Mouse (Mus musculus): ENCODE data around the gene Aqp3. TPM values are rescaled to one million over a fixed set of nuclear protein-coding genes. Genes with fewer than 3 reads are reported as not detected.
A peak's percentile ranks its signal among the peaks of the same experiment; 100 is the strongest.

Aqp3 gene
- polyA plus RNA-seq, 1 experiment, result not detected

GRCm38 (mm10) chr4:41078726-41079125 lies 19.3 kb downstream of the Aqp3 start:
- TF ChIP-seq CTCF (IDR thresholded peaks at IDR 0.05; ENCODE audit: insufficient read depth, low read depth, low read length), result no peak
- no peak for TF ChIP-seq POLR2A (IDR thresholded peaks at IDR 0.05; ENCODE audit: insufficient read depth, low read depth, low read length)
- 82% methylated on average over 6 of the region's 6 CpGs for WGBS
- Histone ChIP-seq H3K4me1 (ENCODE audit: control insufficient read depth, insufficient read depth, low read length) (0 out of 2 replicates have a peak, but pooled peaks cover 2% of the 10 kb centered on the region), H3K4me3 (ENCODE audit: insufficient read depth, low read depth, low read length) (no peak overlapping the region), H3K27ac (ENCODE audit: insufficient read depth, low read depth, low read length) (no peak overlapping the region)

DNA sequence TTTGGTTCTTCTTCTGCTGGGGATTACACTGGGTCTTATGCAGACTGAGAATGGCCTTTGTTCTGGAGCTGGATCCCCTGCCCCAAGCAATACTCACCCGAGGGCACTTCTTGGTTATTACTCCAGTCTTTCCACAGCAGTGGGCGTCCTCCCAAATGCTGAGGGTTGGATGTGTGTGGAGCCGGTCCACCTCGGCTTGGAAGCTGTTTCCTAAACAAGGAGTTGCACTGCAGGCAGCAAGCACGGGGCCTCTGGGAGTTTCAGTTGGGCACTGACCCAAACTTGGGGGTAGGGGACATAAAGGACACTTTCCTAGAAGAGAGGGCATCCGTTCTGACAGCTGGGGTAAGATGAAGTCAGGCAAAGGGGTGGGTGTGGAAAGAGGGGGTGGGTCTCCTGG lies 23.5 kb downstream of the Aqp3 start:
- TF ChIP-seq CTCF (IDR thresholded peaks at IDR 0.05; ENCODE audit: insufficient read depth, low read depth, low read length) (no peak), POLR2A (IDR thresholded peaks at IDR 0.05; ENCODE audit: insufficient read depth, low read depth, low read length) (no peak)
- WGBS, result 66% methylated on average over 6 of the region's 6 CpGs

DNA sequence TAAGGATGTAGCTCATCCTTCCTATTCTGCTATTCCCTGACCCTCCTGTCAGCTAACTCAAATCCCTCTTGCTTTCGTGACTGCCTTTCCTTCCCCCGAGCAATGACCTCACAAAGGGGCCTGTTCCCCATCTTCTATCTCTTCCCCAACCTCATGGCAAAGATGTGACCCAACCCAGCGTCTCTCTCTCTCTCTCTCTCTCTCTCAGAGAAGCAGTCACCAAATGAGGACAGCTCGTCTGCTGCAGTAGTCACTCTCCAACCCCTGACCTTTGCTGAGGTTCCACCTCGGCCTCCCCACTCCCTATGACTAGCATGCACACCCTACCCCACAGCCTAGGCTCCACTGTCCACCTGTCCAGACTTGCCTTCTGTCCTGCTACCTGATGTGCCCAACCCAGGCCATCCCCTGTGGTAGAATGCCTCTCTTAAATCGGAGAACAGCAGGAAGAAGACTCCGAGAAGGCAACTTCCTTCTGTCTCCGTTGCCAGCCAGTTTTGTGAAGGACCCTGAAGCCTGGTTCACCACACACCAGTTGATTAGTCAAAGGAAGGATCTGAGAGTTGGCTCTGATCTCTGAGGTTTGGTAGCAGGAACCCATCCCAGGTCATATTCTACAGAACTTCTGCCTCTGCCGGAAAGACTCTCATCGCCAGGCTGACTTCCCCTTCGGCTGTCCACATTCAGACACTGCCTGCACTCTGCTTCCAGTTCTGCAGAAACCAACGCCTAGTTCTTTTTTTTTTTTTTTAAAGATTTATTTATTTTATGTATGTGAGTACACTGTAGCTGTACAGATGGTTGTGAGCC lies 24.8 kb downstream of the Aqp3 start:
- H3K27ac ChIP-seq (ENCODE audit: insufficient read depth, low read depth, low read length), result no peak overlapping the region
- no peak overlapping the region for H3K4me3 ChIP-seq (ENCODE audit: insufficient read depth, low read depth, low read length)
- 0 out of 2 replicates have a peak, but pooled peaks cover 2% of the 10 kb centered on the region for H3K4me1 ChIP-seq (ENCODE audit: control insufficient read depth, insufficient read depth, low read length)
- TF ChIP-seq CTCF (IDR thresholded peaks at IDR 0.05; ENCODE audit: insufficient read depth, low read depth, low read length) (no peak), POLR2A (IDR thresholded peaks at IDR 0.05; ENCODE audit: insufficient read depth, low read depth, low read length) (no peak)
- 83% methylated on average over 12 of the region's 12 CpGs for WGBS

More for the DNA sequence above, 23.5 kb downstream of the Aqp3 start:
- H3K27ac ChIP-seq (ENCODE audit: insufficient read depth, low read depth, low read length), result no peak overlapping the region
- H3K4me1 ChIP-seq (ENCODE audit: control insufficient read depth, insufficient read depth, low read length), result 0 out of 2 replicates have a peak, but pooled peaks cover 2% of the 10 kb centered on the region
- H3K4me3 ChIP-seq (ENCODE audit: insufficient read depth, low read depth, low read length), result no peak overlapping the region

- WGBS, result 47% methylated on average over 14 of the region's 14 CpGs
- TF ChIP-seq CTCF (IDR thresholded peaks at IDR 0.05; ENCODE audit: insufficient read depth, low read depth, low read length) (no peak), POLR2A (IDR thresholded peaks at IDR 0.05; ENCODE audit: insufficient read depth, low read depth, low read length) (no peak)
Measured at GRCm38 (mm10) chr4:41071500-41072429, 26.2 kb downstream of the Aqp3 start.

GRCm38 (mm10) chr4:41065196-41065595 lies 32.8 kb downstream of the Aqp3 start:
- TF ChIP-seq POLR2A (IDR thresholded peaks at IDR 0.05; ENCODE audit: insufficient read depth, low read depth, low read length) (no peak), CTCF (IDR thresholded peaks at IDR 0.05; ENCODE audit: insufficient read depth, low read depth, low read length) (no peak)

More at GRCm38 (mm10) chr4:41071500-41072429, 26.2 kb downstream of the Aqp3 start:
- Histone ChIP-seq H3K4me3 (ENCODE audit: insufficient read depth, low read depth, low read length) (no peak overlapping the region), H3K4me1 (ENCODE audit: control insufficient read depth, insufficient read depth, low read length) (0 out of 2 replicates have a peak, but pooled peaks cover 2% of the 10 kb centered on the region), H3K27ac (ENCODE audit: insufficient read depth, low read depth, low read length) (no peak overlapping the region)

GRCm38 (mm10) chr4:41063894-41064673 lies 33.9 kb downstream of the Aqp3 start:
- WGBS, result 18% methylated on average over 16 of the region's 16 CpGs
- Histone ChIP-seq H3K4me3 (ENCODE audit: insufficient read depth, low read depth, low read length) (no peak overlapping the region), H3K27ac (ENCODE audit: insufficient read depth, low read depth, low read length) (no peak overlapping the region), H3K4me1 (ENCODE audit: control insufficient read depth, insufficient read depth, low read length) (peaks cover 7% of the 10 kb centered on the region; the same call in 1 of the 2 replicates)
- no peak for TF ChIP-seq POLR2A (IDR thresholded peaks at IDR 0.05; ENCODE audit: insufficient read depth, low read depth, low read length)
- TF ChIP-seq CTCF (IDR thresholded peaks at IDR 0.05; ENCODE audit: insufficient read depth, low read depth, low read length), result peak; percentile 40; the same call in 1 of the 2 replicates

More at GRCm38 (mm10) chr4:41065196-41065595, 32.8 kb downstream of the Aqp3 start:
- peaks cover 7% of the 10 kb centered on the region; the same call in 1 of the 2 replicates for H3K4me1 ChIP-seq (ENCODE audit: control insufficient read depth, insufficient read depth, low read length)
- no peak overlapping the region for H3K4me3 ChIP-seq (ENCODE audit: insufficient read depth, low read depth, low read length)
- 87% methylated on average over 4 of the region's 4 CpGs for WGBS
- no peak overlapping the region for H3K27ac ChIP-seq (ENCODE audit: insufficient read depth, low read depth, low read length)

GRCm38 (mm10) chr4:41063351-41063750 lies 34.6 kb downstream of the Aqp3 start:
- no peak overlapping the region for H3K27ac ChIP-seq (ENCODE audit: insufficient read depth, low read depth, low read length)
- no peak overlapping the region for H3K4me3 ChIP-seq (ENCODE audit: insufficient read depth, low read depth, low read length)
- peaks cover 8% of the 10 kb centered on the region; the same call in 1 of the 2 replicates for H3K4me1 ChIP-seq (ENCODE audit: control insufficient read depth, insufficient read depth, low read length)
- no peak for TF ChIP-seq CTCF (IDR thresholded peaks at IDR 0.05; ENCODE audit: insufficient read depth, low read depth, low read length)
- TF ChIP-seq POLR2A (IDR thresholded peaks at IDR 0.05; ENCODE audit: insufficient read depth, low read depth, low read length), result no peak
- WGBS, result 74% methylated on average over 3 of the region's 3 CpGs

DNA sequence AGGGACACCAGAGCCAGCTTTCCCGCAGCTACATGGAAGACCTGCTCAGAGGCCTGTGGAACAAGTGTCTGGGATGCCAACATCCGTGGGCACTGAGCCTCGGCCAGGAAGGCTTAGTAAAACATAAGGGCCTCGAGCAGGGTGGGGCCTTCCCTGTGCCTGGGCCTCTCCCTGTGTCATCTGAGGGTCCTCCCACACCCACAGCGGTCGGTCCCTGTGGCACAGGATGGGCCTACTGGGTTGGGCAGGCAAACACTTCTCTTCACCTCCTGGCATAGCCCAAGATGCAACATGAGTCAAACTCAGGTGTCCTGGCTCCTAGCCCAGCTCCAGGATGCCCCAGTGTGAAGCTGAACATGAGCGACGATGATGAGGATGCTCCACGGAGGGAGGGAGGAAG lies 40.6 kb downstream of the Aqp3 start:
- H3K4me1 ChIP-seq (ENCODE audit: control insufficient read depth, insufficient read depth, low read length), result peaks cover 2% of the 10 kb centered on the region; the same call in 1 of the 2 replicates
- no peak overlapping the region for H3K27ac ChIP-seq (ENCODE audit: insufficient read depth, low read depth, low read length)
- H3K4me3 ChIP-seq (ENCODE audit: insufficient read depth, low read depth, low read length), result no peak overlapping the region
- WGBS, result 64% methylated on average over 9 of the region's 9 CpGs
- TF ChIP-seq CTCF (IDR thresholded peaks at IDR 0.05; ENCODE audit: insufficient read depth, low read depth, low read length) (no peak), POLR2A (IDR thresholded peaks at IDR 0.05; ENCODE audit: insufficient read depth, low read depth, low read length) (no peak)

All from olfactory bulb, adult 2 months (tissue).